Mouse (Mus musculus) WW6 (cell line): ENCODE data around the gene Aktip.

ENCODE experiments used
- DNase-seq: peaks from one replicate; pipeline ENCODE4 v3.0.0-alpha.2; 2013; ENCODE audit warnings: low read depth, low spot score

Gene Aktip

GRCm38 (mm10) chr8:91199876-91200275, at the start of gene Aktip:
Gene Aktip, minus strand, starts transcription at chr8:91199976.
- DNase-seq, result no peak

GRCm38 (mm10) chr8:91245821-91246454, 46.2 kb upstream of the Aktip start:
- DNase-seq, result no peak

GRCm38 (mm10) chr8:91242721-91243120, 42.9 kb upstream of the Aktip start:
- no peak for DNase-seq

GRCm38 (mm10) chr8:91241873-91242519, 42.2 kb upstream of the Aktip start:
- no peak for DNase-seq

- no peak for DNase-seq
Observed at GRCm38 (mm10) chr8:91241371-91241770, 41.6 kb upstream of the Aktip start.

GRCm38 (mm10) chr8:91237191-91237590, 37.4 kb upstream of the Aktip start:
- DNase-seq, result no peak

- no peak for DNase-seq
Observed at GRCm38 (mm10) chr8:91234097-91234496, 34.3 kb upstream of the Aktip start.

GRCm38 (mm10) chr8:91227421-91227841, 27.7 kb upstream of the Aktip start:
- no peak for DNase-seq

- no peak for DNase-seq
Observed at GRCm38 (mm10) chr8:91224227-91224626, 24.5 kb upstream of the Aktip start.

- no peak for DNase-seq
Observed at GRCm38 (mm10) chr8:91221841-91222240, 22.1 kb upstream of the Aktip start.

- DNase-seq, result no peak
Observed at GRCm38 (mm10) chr8:91218271-91218670, 18.5 kb upstream of the Aktip start.

GRCm38 (mm10) chr8:91217062-91217905, 17.5 kb upstream of the Aktip start:
- no peak for DNase-seq

- DNase-seq, result no peak
Observed at GRCm38 (mm10) chr8:91214287-91214686, 14.5 kb upstream of the Aktip start.

GRCm38 (mm10) chr8:91212948-91213347, 13.2 kb upstream of the Aktip start:
- no peak for DNase-seq

GRCm38 (mm10) chr8:91209658-91210057, 9.9 kb upstream of the Aktip start:
- no peak for DNase-seq

- DNase-seq, result no peak
Observed at GRCm38 (mm10) chr8:91207676-91208075, 7.9 kb upstream of the Aktip start.

- DNase-seq, result no peak
Observed at GRCm38 (mm10) chr8:91205897-91206296, 6.1 kb upstream of the Aktip start.

- DNase-seq, result no peak
Observed at GRCm38 (mm10) chr8:91201184-91201583, 1.4 kb upstream of the Aktip start.

GRCm38 (mm10) chr8:91198036-91198435, 1.7 kb downstream of the Aktip start:
- no peak for DNase-seq

- no peak for DNase-seq
Observed at GRCm38 (mm10) chr8:91197233-91197632, 2.5 kb downstream of the Aktip start.

- DNase-seq, result no peak
Observed at GRCm38 (mm10) chr8:91196661-91197060, 3.1 kb downstream of the Aktip start.

GRCm38 (mm10) chr8:91194081-91194480, 5.7 kb downstream of the Aktip start:
- no peak for DNase-seq

- no peak for DNase-seq
Observed at GRCm38 (mm10) chr8:91192941-91193340, 6.8 kb downstream of the Aktip start.
